10 mouse cellular contexts compared by ENCODE assay signal in genomic region chr11:7161502-7162174, GRCm38 (mm10). TPM values are rescaled to one million over a fixed set of nuclear protein-coding genes. Genes with fewer than 3 reads are reported as not detected.
A peak's percentile ranks its signal among the peaks of the same experiment; 100 is the strongest.
DNase-seq lines count a peak whose midpoint lies in the region; ATAC-seq and TF ChIP-seq lines count a peak whose summit lies in the region.
"Had no signal": no experiment of that assay in that cellular context is flagged by ENCODE, and none has a peak within 500 bp of the region (broad histone marks: within the 10 kb centered on the region; RNA-seq: fewer than 3 reads in every experiment).

No protein-coding gene starts in this region.

- no peak overlapping the region for H3K9ac ChIP-seq in ES-Bruce4 (ENCODE audit: low read depth, poor library complexity, severe bottlenecking)

- H3K27me3 ChIP-seq in ES-Bruce4 (ENCODE audit: control insufficient read depth, insufficient read depth, low read length, poor library complexity, severe bottlenecking), result no peaks in the 10 kb centered on the region
- H3K27me3 ChIP-seq in kidney, adult 2 months (replicated peaks; ENCODE audit: control insufficient read depth, insufficient read depth, low read length), result no peaks in the 10 kb centered on the region
- no peaks in the 10 kb centered on the region for H3K27me3 ChIP-seq in thymus, adult 2 months (ENCODE audit: control insufficient read depth, insufficient read depth, low read length)

- H3K4me1 ChIP-seq in ES-Bruce4 (ENCODE audit: control insufficient read depth, insufficient read depth, low read length), result no peaks in the 10 kb centered on the region
- H3K4me1 ChIP-seq in kidney, adult 2 months (ENCODE audit: control insufficient read depth, insufficient read depth, low read length), result peaks cover 13% of the 10 kb centered on the region
- H3K4me1 ChIP-seq in thymus, adult 2 months (replicated peaks; ENCODE audit: control insufficient read depth, insufficient read depth, low read length), result peaks cover 15% of the 10 kb centered on the region

- ATAC-seq in megakaryocyte-erythroid progenitor cell, adult 5-6 weeks (replicated peaks; ENCODE audit: low FRiP score, low TSS enrichment, poor library complexity, severe bottlenecking), result 0 out of 2 replicates have a peak, but pooled peaks have one; percentile 26

- no peak for TF ChIP-seq POLR2A in ES-Bruce4 (IDR thresholded peaks at IDR 0.05; ENCODE audit: insufficient read depth, low read length)
- TF ChIP-seq POLR2A in kidney, adult 2 months (IDR thresholded peaks at IDR 0.05; ENCODE audit: low read depth, low read length), result no peak
- TF ChIP-seq POLR2A in thymus, adult 2 months (IDR thresholded peaks at IDR 0.05; ENCODE audit: control insufficient read depth, extremely low read depth, insufficient read depth, low read length, poor library complexity), result no peak

- DNase-seq in heart, adult 8-10 months (ENCODE audit: low spot score), result peak; percentile 3
- no peak for DNase-seq in heart, adult 11 months
- peak; percentile 54 for DNase-seq in embryo, embryonic 9.5 days (ENCODE audit: extremely low spot score)
- peak; percentile 43 for DNase-seq in kidney, adult 2 months
- DNase-seq in thymus, adult 2 months, result peak; percentile 69
- no peak for DNase-seq in urinary bladder, postnatal 4 days (ENCODE audit: low spot score in 2 of 2)

- WGBS in kidney, adult 2 months, result 82% methylated on average over 8 of the region's 8 CpGs
- WGBS in thymus, adult 2 months, result 81% methylated on average over 8 of the region's 8 CpGs

- TF ChIP-seq CTCF in ES-Bruce4 (IDR thresholded peaks at IDR 0.05; ENCODE audit: low read depth, low read length), result peak; percentile 30
- peak; percentile 76 for TF ChIP-seq CTCF in kidney, adult 2 months (conservative IDR thresholded peaks at IDR 0.05; ENCODE audit: insufficient read depth, insufficient read length, low read depth, low read length)
- TF ChIP-seq CTCF in thymus, adult 2 months (IDR thresholded peaks at IDR 0.05; ENCODE audit: borderline replicate concordance, control insufficient read depth, extremely low read depth, insufficient read depth, low read length, poor library complexity), result no peak

- no peak overlapping the region for H3K4me3 ChIP-seq in ES-Bruce4 (ENCODE audit: low read depth, low read length)
- H3K4me3 ChIP-seq in kidney, adult 2 months (ENCODE audit: insufficient read depth, low read depth, low read length), result no peak overlapping the region
- no peak overlapping the region for H3K4me3 ChIP-seq in thymus, adult 2 months (ENCODE audit: control insufficient read depth, insufficient read depth, low read length)

- no peaks in the 10 kb centered on the region for H3K36me3 ChIP-seq in ES-Bruce4 (ENCODE audit: control insufficient read depth, insufficient read depth, low read length, poor library complexity, severe bottlenecking)
- H3K36me3 ChIP-seq in kidney, adult 2 months (ENCODE audit: control insufficient read depth, insufficient read depth, low read length), result no peaks in the 10 kb centered on the region
- H3K36me3 ChIP-seq in thymus, adult 2 months (ENCODE audit: control insufficient read depth, insufficient read depth, low read length), result no peaks in the 10 kb centered on the region

- H3K9me3 ChIP-seq in ES-Bruce4 (replicated peaks; ENCODE audit: control insufficient read depth, insufficient read depth, low read length, poor library complexity, severe bottlenecking), result no peaks in the 10 kb centered on the region

- TF ChIP-seq EP300 in ES-Bruce4 (IDR thresholded peaks at IDR 0.05; ENCODE audit: insufficient read depth, low read depth, low read length), result no peak

- no peak overlapping the region for H3K27ac ChIP-seq in ES-Bruce4 (ENCODE audit: insufficient read depth, low read length)
- no peak overlapping the region for H3K27ac ChIP-seq in kidney, adult 2 months (ENCODE audit: insufficient read depth, low read depth, low read length)
- H3K27ac ChIP-seq in thymus, adult 2 months (ENCODE audit: control insufficient read depth, insufficient read depth, low read length), result peak overlapping the region; percentile 87

RNA-seq across cellular contexts. Expression of gene Gm11985, which starts 26.7 kb away (rescaled TPM):
- not detected for total RNA-seq in heart, adult 8-10 months (2022)
- polyA plus RNA-seq in ES-Bruce4 (2011; ENCODE audit: insufficient read depth, insufficient read length, low read depth, missing spikeins), result not detected in 2 replicates
- polyA plus RNA-seq in kidney, adult 2 months (2012; rRNA removed), result not detected in 2 replicates
- total RNA-seq in megakaryocyte-erythroid progenitor cell, adult 5-6 weeks (2014; fragmentation: Nextera tagmentation), result not detected in 2 replicates
- total RNA-seq in megakaryocyte-erythroid progenitor cell, adult 5-6 weeks (2017), result not detected in 2 replicates
- not detected in 2 replicates for polyA plus RNA-seq in thymus, adult 2 months (2012; rRNA removed)
- total RNA-seq: adrenal gland, postnatal 36 days; left cerebral cortex, postnatal 10 days had no signal

RNA-seq across cellular contexts. Expression of gene Igfbp1, which starts 35.9 kb away (rescaled TPM):
- not detected for total RNA-seq in heart, adult 8-10 months (2022)
- polyA plus RNA-seq in ES-Bruce4 (2011; ENCODE audit: insufficient read depth, insufficient read length, low read depth, missing spikeins), result not detected in 2 replicates
- 28.0 and 37.5 TPM in 2 replicates for polyA plus RNA-seq in kidney, adult 2 months (2012; rRNA removed)
- not detected in 2 replicates for total RNA-seq in megakaryocyte-erythroid progenitor cell, adult 5-6 weeks (2014; fragmentation: Nextera tagmentation)
- total RNA-seq in megakaryocyte-erythroid progenitor cell, adult 5-6 weeks (2017), result not detected in 2 replicates
- polyA plus RNA-seq in thymus, adult 2 months (2012; rRNA removed), result 0.30 and 0.37 TPM in 2 replicates

RNA-seq across cellular contexts. Expression of gene Igfbp3, which starts 52.1 kb away (rescaled TPM):
- total RNA-seq in heart, adult 8-10 months (2022), result 10 to 100 TPM; 19.5 to 46.4 (median 24.3) TPM
- polyA plus RNA-seq in ES-Bruce4 (2011; ENCODE audit: insufficient read depth, insufficient read length, low read depth, missing spikeins), result 165 and 168 TPM in 2 replicates
- polyA plus RNA-seq in kidney, adult 2 months (2012; rRNA removed), result 300 and 359 TPM in 2 replicates
- not detected in 2 replicates for total RNA-seq in megakaryocyte-erythroid progenitor cell, adult 5-6 weeks (2014; fragmentation: Nextera tagmentation)
- not detected in 2 replicates for total RNA-seq in megakaryocyte-erythroid progenitor cell, adult 5-6 weeks (2017)
- polyA plus RNA-seq in thymus, adult 2 months (2012; rRNA removed), result 11.9 and 12.1 TPM in 2 replicates

Comparison
In these comparisons a context has a peak if more than half of its experiments do, and no peak if none do; other contexts are left out.
1. DNase-seq: peak in heart, adult 8-10 months (single experiment), embryo, embryonic 9.5 days (single experiment), kidney, adult 2 months (single experiment) and thymus, adult 2 months (single experiment); none in heart, adult 11 months (single experiment) and urinary bladder, postnatal 4 days (0 of 2).
2. RNA of gene Igfbp1, which starts 35.9 kb away (polyA plus RNA-seq): 28.0 to 37.5 TPM in kidney, adult 2 months; 0.30 to 0.37 TPM in thymus, adult 2 months and not detected in ES-Bruce4; every median in the first group is over 10 times any median in the second.
3. RNA of gene Igfbp3, which starts 52.1 kb away (polyA plus RNA-seq): 300 to 359 TPM in kidney, adult 2 months and 165 to 168 TPM in ES-Bruce4; 11.9 to 12.1 TPM in thymus, adult 2 months; every median in the first group is over 10 times any median in the second.